8 mouse cellular contexts compared by ENCODE assay signal in genomic region chr5:37336485-37337105, GRCm38 (mm10). TPM values are rescaled to one million over a fixed set of nuclear protein-coding genes. Genes with fewer than 3 reads are reported as not detected.
DNase-seq lines count a peak whose midpoint lies in the region; ATAC-seq and TF ChIP-seq lines count a peak whose summit lies in the region.

TSS of gene Evc (minus strand) at chr5:37336894.

- no peak for TF ChIP-seq EP300 in ES-Bruce4 (IDR thresholded peaks at IDR 0.05; ENCODE audit: insufficient read depth, low read depth, low read length)
- TF ChIP-seq EP300 in heart, postnatal 0 days (IDR thresholded peaks at IDR 0.05; ENCODE audit: low read depth): no peak

- H3K9ac ChIP-seq in ES-Bruce4 (ENCODE audit: low read depth, poor library complexity, severe bottlenecking): peak within 1 kb of the TSS; percentile 68
- H3K9ac ChIP-seq in forebrain, embryonic 13.5 days: peak within 1 kb of the TSS; percentile 77
- 0 out of 2 replicates have a peak within 1 kb of the TSS, but pooled peaks have one; percentile 12 for H3K9ac ChIP-seq in heart, postnatal 0 days (replicated peaks; ENCODE audit: low read depth, low read length)
- H3K9ac ChIP-seq in lung, embryonic 15.5 days: peak within 1 kb of the TSS; percentile 72

- no peaks in the 10 kb centered on the region for H3K4me1 ChIP-seq in ES-Bruce4 (ENCODE audit: control insufficient read depth, insufficient read depth, low read length)
- H3K4me1 ChIP-seq in forebrain, embryonic 13.5 days: peaks cover 47% of the 10 kb centered on the region
- peaks cover 3% of the 10 kb centered on the region for H3K4me1 ChIP-seq in heart, postnatal 0 days (ENCODE audit: control insufficient read depth, insufficient read depth)
- H3K4me1 ChIP-seq in lung, embryonic 15.5 days: peaks cover 37% of the 10 kb centered on the region

- no peak for TF ChIP-seq CTCF in ES-Bruce4 (IDR thresholded peaks at IDR 0.05; ENCODE audit: low read depth, low read length)
- no peak for TF ChIP-seq CTCF in heart, postnatal 0 days (IDR thresholded peaks at IDR 0.05; ENCODE audit: low read depth)

- DNase-seq in adrenal gland, postnatal 36 days: peak; percentile 80 to 87
- DNase-seq in heart, postnatal 0 days (ENCODE audit: low spot score): no peak
- DNase-seq in kidney, postnatal 25 days: peak; percentile 84 to 88
- peak; percentile 86 for DNase-seq in retina, postnatal 1 day
- no peak for DNase-seq in spleen, postnatal 4 days (ENCODE audit: low spot score in 2 of 2)

- H3K27me3 ChIP-seq in ES-Bruce4 (ENCODE audit: control insufficient read depth, insufficient read depth, low read length, poor library complexity, severe bottlenecking): no peaks in the 10 kb centered on the region
- no peaks in the 10 kb centered on the region; the same call in 1 of the 2 replicates for H3K27me3 ChIP-seq in forebrain, embryonic 13.5 days
- H3K27me3 ChIP-seq in heart, postnatal 0 days (ENCODE audit: control insufficient read depth, insufficient read depth, low read length): peaks cover 6% of the 10 kb centered on the region; the same call in 1 of the 2 replicates
- H3K27me3 ChIP-seq in lung, embryonic 15.5 days: no peaks in the 10 kb centered on the region

- H3K4me2 ChIP-seq in forebrain, embryonic 13.5 days: peak within 1 kb of the TSS; percentile 98
- peak within 1 kb of the TSS; percentile 76 for H3K4me2 ChIP-seq in heart, postnatal 0 days (ENCODE audit: low read depth, low read length)
- peak within 1 kb of the TSS; percentile 92 for H3K4me2 ChIP-seq in lung, embryonic 15.5 days

- peak within 1 kb of the TSS; percentile 69 for H3K4me3 ChIP-seq in ES-Bruce4 (ENCODE audit: low read depth, low read length)
- peak within 1 kb of the TSS; percentile 69 for H3K4me3 ChIP-seq in forebrain, embryonic 13.5 days
- H3K4me3 ChIP-seq in heart, postnatal 0 days (ENCODE audit: low read depth, low read length): peak within 1 kb of the TSS; percentile 54
- H3K4me3 ChIP-seq in lung, embryonic 15.5 days: peak within 1 kb of the TSS; percentile 73

- no peaks in the 10 kb centered on the region for H3K9me3 ChIP-seq in ES-Bruce4 (replicated peaks; ENCODE audit: control insufficient read depth, insufficient read depth, low read length, poor library complexity, severe bottlenecking)
- no peaks in the 10 kb centered on the region for H3K9me3 ChIP-seq in forebrain, embryonic 13.5 days (replicated peaks)
- no peaks in the 10 kb centered on the region for H3K9me3 ChIP-seq in heart, postnatal 0 days (replicated peaks; ENCODE audit: control insufficient read depth, low read length)
- H3K9me3 ChIP-seq in lung, embryonic 15.5 days: no peaks in the 10 kb centered on the region

- H3K27ac ChIP-seq in ES-Bruce4 (ENCODE audit: insufficient read depth, low read length): no peak within 1 kb of the TSS
- no peak within 1 kb of the TSS for H3K27ac ChIP-seq in forebrain, embryonic 13.5 days
- no peak within 1 kb of the TSS for H3K27ac ChIP-seq in heart, postnatal 0 days (ENCODE audit: low read depth)
- no peak within 1 kb of the TSS for H3K27ac ChIP-seq in lung, embryonic 15.5 days

- ATAC-seq in forebrain, embryonic 13.5 days: peak; percentile 77
- ATAC-seq in heart, postnatal 0 days (ENCODE audit: insufficient read depth, low read depth): 0 out of 2 replicates have a peak, but pooled peaks have one; percentile 15
- peak; percentile 80 for ATAC-seq in lung, embryonic 15.5 days (ENCODE audit: borderline replicate concordance, extremely low read depth, low FRiP score, low TSS enrichment)

- WGBS in forebrain, embryonic 13.5 days: under 1% methylated on average over 47 of the region's 48 CpGs
- WGBS in heart, postnatal 0 days: 1% methylated on average over 43 of the region's 48 CpGs
- WGBS in lung, embryonic 15.5 days: under 1% methylated on average over 45 of the region's 48 CpGs

- no peaks in the 10 kb centered on the region for H3K36me3 ChIP-seq in ES-Bruce4 (ENCODE audit: control insufficient read depth, insufficient read depth, low read length, poor library complexity, severe bottlenecking)
- H3K36me3 ChIP-seq in forebrain, embryonic 13.5 days (ENCODE audit: poor library complexity, severe bottlenecking): no peaks in the 10 kb centered on the region
- H3K36me3 ChIP-seq in heart, postnatal 0 days (replicated peaks; ENCODE audit: control insufficient read depth, insufficient read depth, low read length): no peaks in the 10 kb centered on the region
- H3K36me3 ChIP-seq in lung, embryonic 15.5 days: no peaks in the 10 kb centered on the region

- TF ChIP-seq POLR2A in ES-Bruce4 (IDR thresholded peaks at IDR 0.05; ENCODE audit: insufficient read depth, low read length): no peak

RNA-seq across cellular contexts. Expression of gene Evc, which starts in this region (rescaled TPM):
- polyA plus RNA-seq in ES-Bruce4 (2011; ENCODE audit: insufficient read depth, insufficient read length, low read depth, missing spikeins): 9.1 and 13.2 TPM in 2 replicates
- total RNA-seq in adrenal gland, postnatal 36 days (2021): 10 to 100 TPM in 1 of 2 experiments, 1 to 10 TPM in 1; 9.2 to 11.1 TPM
- 10.4 and 13.1 TPM in 2 replicates for polyA plus RNA-seq in forebrain, embryonic 13.5 days (2015; fragmentation: Nextera tagmentation; extraction: Ambion mirVana)
- total RNA-seq in heart, postnatal 0 days (2014; rRNA removed; ENCODE audit: low replicate concordance): 2.8 and 4.6 TPM in 2 replicates
- polyA plus RNA-seq in heart, postnatal 0 days (2015; fragmentation: Nextera tagmentation; extraction: Ambion mirVana): 1.8 and 2.0 TPM in 2 replicates
- polyA plus RNA-seq in lung, embryonic 15.5 days (2015; fragmentation: Nextera tagmentation; extraction: Ambion mirVana): 17.7 and 19.8 TPM in 2 replicates

Comparison
In these comparisons a context has a peak if more than half of its experiments do, and no peak if none do; other contexts are left out.
1. H3K9ac ChIP-seq: peak in every context shown above with its lines; median percentile 77 in forebrain, embryonic 13.5 days; 72 in lung, embryonic 15.5 days; 68 in ES-Bruce4; 12 in heart, postnatal 0 days.
2. DNase-seq: peak in adrenal gland, postnatal 36 days (2 of 2), kidney, postnatal 25 days (2 of 2) and retina, postnatal 1 day (single experiment); none in heart, postnatal 0 days (single experiment) and spleen, postnatal 4 days (0 of 2).
3. ATAC-seq: peak in every context shown above with its lines; median percentile 80 in lung, embryonic 15.5 days; 77 in forebrain, embryonic 13.5 days; 15 in heart, postnatal 0 days.
4. Peak in every context shown above with its lines, with median percentiles within 50 percentile points of each other: H3K4me3 ChIP-seq and H3K4me2 ChIP-seq.